Mouse (Mus musculus): ENCODE results near the gene Junb.

Junb gene

DNA sequence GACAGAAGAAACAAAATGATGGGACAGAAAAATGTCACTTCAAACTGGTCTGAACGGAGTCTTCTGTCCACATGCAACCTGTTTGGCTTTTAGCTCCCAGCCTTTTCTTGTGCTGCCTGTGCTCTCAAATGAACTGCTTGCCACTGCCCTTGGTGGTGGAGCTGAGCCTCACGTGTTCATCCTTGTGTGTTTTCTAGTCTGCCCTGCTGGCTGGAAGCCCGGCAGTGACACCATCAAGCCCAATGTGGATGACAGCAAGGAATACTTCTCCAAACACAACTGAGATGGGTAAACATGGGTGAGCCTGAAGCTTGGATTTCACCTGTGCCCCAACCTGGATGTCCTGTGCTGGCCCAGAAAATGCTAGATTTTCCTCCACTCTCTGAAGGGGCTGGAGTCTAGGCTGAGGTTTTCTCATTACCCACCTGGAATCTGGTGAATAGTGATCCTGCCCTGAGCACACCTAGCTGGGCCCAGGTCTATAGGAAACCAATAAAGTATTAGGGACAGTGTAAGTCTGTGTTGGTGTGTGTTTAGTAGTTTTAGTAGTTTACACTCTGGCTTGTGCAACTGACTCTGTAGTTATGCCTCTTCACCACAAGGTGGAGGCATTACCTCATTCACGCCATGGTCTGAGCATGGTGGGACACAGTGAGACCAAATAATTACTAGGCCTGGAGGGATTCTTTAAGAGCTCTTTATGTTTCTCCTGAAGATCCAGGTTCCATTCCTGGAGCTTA, 4.5 kb downstream of the Junb start:
- DNase-seq (ENCODE audit: extremely low spot score, low spot score), result peak; percentile 41

DNA sequence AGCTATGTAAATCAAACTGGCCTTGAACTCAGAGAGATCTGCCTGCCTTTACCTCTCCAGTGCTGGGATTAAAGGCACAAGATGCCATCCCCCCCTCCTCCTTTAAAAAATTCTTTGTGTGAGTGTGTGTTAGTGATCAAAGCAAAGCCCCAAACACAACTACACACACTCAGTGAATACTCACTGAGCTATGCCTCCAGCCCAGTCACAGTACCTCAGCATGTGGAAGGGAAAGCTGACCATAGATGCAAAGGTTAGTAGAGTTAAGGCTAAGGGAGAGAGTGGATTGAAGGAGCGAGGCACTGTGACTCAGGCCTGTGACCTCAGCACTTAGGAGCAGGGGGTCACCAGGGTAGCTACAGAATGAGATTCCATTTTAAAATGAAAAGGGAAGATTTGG, 5.4 kb downstream of the Junb start:
- no peak for DNase-seq (ENCODE audit: extremely low spot score, low spot score)

DNA sequence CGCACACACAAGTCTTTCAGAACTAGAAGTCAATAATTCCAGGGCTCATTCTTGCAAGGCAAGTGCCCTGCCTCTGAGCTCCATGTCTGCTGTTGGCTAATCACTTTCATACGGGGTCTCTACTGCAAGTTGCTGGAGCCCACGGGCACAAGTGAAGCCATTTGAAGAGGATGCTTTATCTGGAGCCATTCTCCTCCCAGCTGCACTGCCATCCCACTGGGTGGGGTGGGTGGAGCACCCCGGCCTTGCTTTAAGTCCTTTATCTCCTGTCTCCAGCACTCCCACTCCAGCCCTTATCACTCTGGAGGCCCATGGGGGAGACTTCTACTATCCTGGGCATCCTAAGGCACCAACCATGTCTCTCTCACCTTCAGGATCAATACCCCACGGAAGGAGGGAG, 7.6 kb downstream of the Junb start:
- DNase-seq (ENCODE audit: extremely low spot score, low spot score), result no peak

DNA sequence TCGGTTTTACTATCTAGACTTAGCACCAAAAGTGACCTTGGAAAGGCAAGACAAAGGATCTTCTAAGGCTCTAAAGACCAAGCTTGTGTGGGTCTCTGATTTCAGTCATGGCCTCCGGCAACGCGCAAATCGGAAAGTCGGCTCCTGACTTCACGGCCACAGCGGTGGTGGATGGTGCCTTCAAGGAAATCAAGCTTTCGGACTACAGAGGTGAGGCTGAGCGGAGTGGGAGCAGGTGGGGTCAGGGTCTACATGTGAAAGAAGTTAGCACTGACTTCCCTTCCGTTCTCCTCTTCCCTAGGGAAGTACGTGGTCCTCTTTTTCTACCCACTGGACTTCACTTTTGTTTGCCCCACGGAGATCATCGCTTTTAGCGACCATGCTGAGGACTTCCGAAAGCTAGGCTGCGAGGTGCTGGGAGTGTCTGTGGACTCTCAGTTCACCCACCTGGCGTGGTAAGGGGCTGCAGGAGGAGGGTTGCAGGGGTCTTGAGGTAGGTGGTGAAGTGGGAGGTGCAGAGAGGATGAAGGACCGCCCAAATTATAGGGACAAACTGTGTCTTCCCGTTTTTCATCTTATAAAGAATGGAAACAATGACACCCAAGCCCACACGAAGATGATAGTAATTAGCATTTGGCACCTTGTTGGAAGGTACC, 8.3 kb downstream of the Junb start:
- DNase-seq (ENCODE audit: extremely low spot score, low spot score), result no peak

DNA sequence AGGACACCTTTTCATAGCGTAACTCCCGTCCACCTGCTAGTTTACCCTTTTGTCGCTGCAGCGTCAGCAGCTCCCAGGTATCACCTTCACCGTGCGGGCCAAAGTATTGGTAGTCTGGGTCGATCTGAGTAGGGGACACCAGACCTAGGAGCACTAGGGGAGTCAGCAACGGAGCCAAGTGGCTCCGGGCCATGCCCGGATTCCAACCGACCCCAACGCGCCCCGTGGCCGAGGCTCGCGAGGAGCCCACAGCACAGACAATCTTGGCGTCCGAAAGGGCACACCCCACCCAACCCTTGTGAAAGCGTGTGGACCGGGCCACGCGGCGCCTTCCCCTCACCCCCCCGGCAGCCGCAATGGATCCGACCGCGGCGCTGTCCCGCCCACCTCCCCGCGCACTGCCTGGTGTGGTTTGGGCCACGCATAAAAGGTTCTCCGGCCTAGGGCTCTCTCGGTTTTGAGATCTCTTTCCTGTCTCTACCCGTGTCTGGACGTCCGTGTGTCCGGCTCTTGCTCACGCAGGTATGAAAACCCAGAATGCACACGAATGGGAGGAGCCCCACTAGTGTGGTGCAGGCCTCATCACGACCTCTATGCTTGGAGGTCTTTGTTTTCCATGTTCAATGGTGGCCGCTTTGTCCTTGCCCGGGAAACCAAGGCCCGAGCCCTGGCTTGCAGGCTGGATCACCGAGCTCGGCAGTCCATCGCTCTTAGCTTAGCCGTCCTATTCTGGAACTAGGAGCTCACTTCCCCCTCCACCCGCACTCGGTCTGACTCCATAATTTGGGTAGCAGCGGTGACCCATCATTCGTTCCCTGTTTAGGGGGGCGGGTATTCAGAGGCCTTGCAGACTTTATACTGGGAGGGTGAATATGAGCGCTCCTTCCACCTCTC, 9.0 kb downstream of the Junb start, which contains the start of the genes Gm49661, Prdx2 and Rnaseh2a:
TSS of gene Gm49661 (minus strand) at position 193 of the 894 bp plus-strand sequence.
TSS of gene Prdx2 (plus strand) at position 347 of the 894 bp plus-strand sequence.
TSS of gene Rnaseh2a (minus strand) at position 527 of the 894 bp plus-strand sequence.
- peak; percentile 89 for DNase-seq (ENCODE audit: extremely low spot score, low spot score)

DNA sequence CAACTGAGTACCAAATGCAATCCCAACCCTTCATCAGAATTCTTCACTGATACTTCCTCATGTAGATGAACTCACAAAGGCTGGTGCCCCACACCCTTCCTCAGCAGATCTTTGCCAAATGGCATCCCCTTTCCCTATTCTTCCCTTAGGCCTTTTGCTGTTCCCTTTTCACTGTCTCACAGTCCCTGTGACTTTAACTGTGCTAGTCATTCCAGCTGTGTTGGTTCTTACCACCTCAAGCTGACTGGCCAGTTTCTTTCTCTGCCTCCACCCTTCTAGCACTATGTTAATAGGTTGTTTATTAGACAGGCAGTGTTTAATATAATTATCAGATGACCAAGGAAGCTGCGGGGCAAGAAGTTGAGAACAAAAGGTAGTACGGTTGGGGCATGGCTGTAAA, 9.9 kb downstream of the Junb start:
- no peak for DNase-seq (ENCODE audit: extremely low spot score, low spot score)

DNA sequence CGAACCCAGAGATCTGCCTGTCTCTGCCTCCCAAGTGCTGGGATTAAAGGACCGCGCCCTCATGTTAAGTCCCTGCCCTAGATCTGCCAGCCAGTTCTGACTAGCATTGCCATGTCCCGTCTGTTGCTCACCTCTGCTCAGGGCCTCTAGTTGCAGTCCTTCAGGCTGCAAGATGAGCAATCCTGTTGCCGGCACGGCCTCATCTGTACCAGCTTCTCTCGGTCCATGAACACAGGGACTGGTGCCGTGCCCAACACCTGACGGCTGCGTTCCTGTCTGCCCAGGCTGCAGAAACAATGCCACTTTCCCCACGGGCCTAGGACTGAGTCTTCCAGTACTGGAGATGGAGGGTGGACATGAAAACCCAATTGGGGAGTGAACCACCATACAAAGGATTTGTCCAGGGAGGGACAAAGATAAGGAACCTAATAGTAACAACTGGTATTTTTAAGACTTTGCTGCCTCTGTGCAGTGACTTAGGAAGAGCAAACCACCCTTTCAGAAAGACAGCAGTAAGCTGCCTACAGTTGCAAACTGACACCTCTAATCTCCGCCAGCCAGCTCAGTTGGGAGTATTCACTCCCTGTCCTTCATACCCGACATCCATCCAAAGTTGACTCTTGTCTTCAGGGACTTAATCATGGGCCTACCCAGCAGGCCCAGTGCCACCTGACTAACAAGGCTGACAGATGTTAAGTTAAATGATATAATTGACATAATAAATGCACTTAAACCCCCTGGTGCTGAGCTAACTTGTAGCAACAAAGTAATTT, 10.8 kb downstream of the Junb start:
- DNase-seq (ENCODE audit: extremely low spot score, low spot score), result no peak

DNA sequence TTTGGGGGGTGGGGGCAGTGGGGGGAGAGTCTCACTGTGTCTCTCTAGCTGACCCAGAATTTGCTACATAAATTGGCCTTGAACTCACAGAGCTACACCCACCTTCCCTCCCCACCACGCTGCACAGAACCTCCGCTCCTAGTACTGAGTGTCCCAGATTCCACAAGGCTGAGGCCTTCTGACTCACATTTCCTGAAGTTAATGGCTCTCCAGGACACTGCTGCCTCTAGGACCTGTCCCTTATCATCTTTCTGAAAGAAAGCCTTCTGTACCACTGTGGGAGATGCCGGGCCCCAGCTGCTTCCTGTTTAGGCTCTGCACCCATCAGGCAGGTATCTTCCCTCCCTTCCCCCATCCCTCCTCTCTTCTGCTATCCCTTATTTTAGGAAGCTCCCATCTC, 11.9 kb downstream of the Junb start:
- DNase-seq (ENCODE audit: extremely low spot score, low spot score), result no peak

DNA sequence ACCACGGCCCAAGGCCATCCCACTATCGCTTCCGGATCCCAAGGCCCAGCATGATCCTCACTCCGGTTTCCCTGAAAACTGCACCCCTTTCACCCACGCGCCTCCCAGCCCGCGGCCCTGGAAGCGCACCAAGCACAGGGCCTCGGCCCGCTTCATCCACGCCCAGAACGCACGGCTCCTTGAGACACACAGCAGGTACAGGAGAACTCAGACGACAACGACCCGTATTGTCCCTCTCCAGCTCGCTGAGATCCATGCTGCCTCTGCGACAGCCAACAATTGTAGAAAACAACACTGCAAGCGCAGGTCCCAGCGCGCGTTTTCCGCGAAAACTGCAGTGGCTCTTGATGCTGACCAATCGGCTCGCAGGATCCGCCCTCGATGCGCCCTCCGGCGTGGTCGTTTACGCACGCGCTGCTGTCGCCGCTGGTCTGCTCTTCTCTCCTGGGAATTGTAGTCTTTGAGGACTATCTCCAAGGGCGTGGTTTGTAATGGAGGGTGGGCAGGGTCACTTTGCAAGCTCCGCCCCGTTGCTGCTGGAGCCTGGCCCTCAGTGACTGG, 12.7 kb downstream of the Junb start:
- DNase-seq (ENCODE audit: extremely low spot score, low spot score), result peak; percentile 91

DNA sequence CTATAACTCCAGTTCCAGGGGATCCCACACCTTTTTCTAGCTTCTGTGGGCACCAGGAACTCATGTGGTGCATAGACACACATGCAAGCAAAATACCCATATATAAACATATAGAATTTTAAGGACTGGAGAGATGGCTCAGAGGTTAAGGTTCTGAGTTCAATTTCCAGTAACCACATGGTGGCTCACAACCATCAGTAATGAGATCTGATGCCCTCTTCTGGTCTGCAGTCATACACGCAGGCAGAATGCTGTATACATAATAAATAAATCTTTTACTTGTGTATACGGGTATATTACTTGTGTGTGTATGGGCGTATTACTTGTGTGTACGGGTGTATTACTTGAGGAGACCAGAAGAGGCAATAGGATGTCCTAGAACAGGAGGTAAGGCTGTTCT, 14.6 kb downstream of the Junb start:
- no peak for DNase-seq (ENCODE audit: extremely low spot score, low spot score)

DNA sequence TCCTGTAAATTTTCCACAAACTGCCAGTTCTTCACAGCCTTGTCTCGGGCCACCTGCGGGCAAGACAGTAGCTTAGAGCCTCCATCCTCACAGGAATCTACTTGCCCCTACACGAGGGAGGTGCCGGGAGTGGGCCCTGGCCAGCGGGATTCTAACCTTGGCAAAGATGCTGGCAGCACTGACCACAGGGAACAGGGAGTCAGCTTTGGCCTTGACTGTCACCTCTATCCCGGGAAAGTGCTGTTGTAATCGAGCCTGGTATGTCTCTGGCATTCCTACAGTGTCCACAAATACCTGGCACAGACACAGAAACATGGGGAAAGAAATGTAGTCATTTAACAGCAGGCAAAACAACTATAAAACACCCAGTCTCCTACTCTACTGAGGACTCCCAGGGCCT, 18.7 kb downstream of the Junb start:
- no peak for DNase-seq (ENCODE audit: extremely low spot score, low spot score)

DNA sequence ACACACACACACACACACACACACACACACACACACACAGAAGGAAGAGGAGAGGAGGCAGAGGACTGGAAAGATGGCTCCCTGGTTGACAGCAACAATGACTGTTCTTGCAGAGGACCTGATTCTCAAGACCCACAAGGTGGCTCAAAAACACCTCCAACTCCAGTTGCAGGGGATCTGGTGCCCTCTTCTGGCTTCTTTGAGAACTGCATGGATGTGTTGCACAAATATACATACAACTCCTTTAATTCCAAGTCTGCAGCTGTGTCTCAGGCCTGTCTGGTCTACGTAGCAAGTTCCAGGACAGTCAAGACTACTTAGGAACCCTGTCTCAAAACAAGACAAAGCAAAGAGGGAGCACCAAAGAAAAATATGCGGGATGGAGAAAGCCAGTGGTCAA, 21.8 kb downstream of the Junb start:
- peak; percentile 79 for DNase-seq (ENCODE audit: extremely low spot score, low spot score)

DNA sequence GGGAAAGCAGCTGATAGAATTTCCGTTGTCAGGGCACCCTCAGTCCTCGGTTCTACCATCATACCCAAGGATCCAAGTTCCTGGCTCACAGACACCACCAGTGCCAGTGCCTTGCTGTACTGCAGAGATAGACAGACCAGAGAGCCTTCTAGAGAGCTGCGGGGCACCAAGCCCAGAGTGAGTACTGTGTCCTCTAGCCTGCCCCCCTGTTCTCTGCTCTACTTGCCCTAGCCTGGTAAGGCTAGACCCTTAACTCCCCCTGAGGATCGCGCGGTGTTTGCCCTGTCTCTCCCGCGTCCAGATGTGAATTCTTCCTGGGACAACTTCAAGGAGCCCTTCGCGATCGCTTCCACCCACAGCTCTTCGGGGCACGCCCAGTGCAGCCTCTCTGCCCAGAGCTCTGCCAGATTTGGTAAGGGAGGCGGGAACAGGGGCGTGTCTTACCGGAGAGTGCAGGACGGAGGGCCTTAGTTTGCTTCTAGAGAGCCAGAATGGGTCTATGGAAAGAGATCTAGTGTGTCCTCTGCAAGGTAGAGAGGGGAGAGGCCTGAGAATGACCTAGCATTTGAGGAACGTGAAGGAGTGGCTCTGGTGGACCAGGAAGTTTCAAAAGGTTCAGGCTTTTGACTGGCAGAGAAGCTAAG, 25.8 kb downstream of the Junb start:
- DNase-seq (ENCODE audit: extremely low spot score, low spot score), result no peak

DNA sequence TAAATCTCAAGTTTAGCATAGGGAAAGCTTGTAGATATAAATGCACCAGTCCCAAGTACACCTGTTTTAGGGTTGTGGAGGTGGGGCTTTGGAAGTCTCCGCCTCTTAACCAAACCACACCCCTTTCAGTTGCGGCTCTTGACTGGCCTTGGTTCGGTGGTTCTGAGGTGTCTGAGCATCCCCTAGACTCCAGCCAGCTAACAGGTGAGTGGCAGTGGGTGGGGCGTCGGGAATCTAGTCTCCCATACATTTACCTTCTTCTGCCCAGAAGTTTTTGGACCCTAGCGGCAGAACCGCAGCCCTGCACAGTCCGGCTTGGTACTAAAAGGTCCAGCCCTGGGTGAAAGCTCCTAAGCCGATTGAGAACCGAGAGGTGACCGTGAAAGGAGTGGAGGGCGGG, 28.8 kb downstream of the Junb start:
- DNase-seq (ENCODE audit: extremely low spot score, low spot score), result no peak

DNA sequence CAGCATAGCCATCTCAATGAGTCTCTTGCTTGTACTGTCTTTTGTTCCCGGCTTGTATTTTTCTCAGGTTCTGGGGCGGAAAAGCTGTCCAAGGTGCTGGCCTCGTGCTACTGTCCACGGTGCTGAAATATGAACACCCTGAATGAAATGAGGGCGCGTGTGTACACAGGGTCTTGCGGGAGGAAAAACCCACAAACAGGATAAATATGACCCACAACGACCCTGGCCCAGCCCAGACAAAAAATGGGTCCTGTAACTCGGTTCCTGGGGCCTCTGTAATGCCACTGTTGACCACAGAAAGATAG, 31.3 kb downstream of the Junb start:
- peak; percentile 64 for DNase-seq (ENCODE audit: extremely low spot score, low spot score)

DNA sequence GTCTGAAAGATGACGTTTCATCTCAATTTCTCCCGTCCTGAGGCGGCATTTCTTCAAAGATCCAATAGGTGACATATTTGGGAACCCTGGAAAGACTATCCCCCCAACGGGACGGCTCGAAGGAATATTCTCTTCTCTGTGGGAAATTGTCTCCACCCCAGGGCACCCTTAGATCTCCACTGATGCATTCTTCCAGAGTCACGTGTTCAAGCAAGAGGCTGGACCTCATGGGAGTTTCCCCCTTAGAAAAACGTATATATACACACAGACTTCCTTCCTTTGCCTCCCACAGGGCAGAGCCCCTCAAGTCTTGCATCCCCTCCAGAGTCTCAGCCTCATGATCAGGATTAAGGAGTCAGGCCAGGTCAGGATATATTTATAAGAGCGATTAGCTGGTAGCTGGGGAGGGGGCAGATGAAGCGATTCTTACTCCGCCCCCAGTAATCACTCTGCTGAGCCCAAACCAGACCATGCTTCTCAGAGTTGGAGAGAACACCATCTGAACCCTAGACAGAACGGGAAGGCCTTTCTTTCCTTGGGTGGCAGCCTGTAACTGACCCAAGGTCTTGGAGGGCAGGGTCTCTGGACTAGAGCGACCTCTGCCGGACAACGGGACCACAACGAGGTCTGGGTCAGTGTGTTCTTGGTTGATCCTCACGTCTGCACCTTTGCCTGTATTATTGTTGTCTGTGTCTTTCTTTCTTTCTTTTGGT, 31.8 kb downstream of the Junb start, which contains the start of gene Rtbdn:
TSS of gene Rtbdn (plus strand) at position 464 of the 713 bp plus-strand sequence.
- DNase-seq (ENCODE audit: extremely low spot score, low spot score), result peak; percentile 40

DNA sequence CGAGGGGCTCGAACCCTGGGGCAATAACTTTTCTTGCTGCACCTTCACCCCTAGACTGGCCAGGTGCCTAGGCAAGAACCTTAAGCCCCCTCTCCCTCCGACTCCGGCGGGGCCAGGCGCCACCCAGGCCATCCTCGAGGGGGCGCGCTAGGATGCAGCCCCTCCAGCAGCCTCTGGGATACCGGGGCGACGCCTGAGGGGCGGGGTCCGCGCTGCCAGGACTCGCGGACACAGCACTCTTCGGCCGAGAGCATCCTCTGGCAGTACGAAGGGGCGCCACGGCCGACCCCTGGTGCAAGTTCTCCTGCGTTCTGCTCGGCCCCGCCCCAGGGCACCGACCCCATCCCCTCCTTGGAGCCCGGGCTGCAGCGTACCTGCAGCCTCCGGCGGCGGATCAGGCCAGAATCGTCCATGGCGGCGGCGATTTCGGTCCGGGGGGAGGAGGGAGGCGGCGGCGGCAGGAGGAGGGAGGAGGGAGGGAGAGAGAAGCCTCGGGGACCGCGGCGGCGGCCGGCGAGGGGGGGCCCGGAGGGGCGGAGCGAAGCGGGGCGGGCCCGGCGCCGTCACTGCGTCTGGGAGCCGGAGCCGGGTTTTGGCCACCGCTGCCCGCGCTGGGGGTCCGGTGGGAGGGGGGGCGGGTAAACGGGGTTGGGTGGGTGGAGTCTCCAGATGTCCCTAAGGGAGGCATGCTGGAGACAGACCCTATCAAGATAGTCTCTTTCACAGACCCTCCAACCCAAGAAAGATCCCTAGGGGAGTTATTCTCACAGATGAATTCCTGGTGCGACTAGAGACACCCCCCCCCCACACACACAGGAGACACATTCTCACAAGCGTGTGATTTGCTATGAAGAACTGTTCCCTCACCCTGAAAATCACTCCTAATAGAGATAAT, 32.6 kb downstream of the Junb start:
- DNase-seq (ENCODE audit: extremely low spot score, low spot score), result peak; percentile 51

DNA sequence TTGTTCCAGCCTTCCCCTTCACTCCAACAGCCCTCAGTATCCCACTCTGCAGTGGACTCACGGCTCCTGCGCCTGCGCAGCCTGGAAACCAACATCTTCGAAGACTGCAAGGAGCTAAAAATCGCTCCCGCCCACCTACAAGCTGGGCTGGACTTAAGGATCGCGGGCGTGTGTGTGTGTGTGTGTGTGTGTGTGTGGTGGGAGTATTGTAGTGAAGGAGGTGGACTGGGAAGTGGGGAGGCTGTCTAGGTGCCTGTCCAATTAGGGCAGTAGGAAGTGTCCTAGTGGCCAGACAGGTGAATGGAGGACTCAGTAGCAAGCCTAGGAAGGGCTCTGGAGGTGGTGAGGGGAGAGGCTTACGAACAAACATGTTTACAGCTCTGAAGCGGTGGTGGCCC, 33.3 kb downstream of the Junb start:
- DNase-seq (ENCODE audit: extremely low spot score, low spot score), result peak; percentile 32

All from neural tube, embryonic 10.5 days (tissue).